Mouse (Mus musculus) urinary bladder, adult 2 months (tissue): Measurements from ENCODE around the gene Rprml. TPM values are rescaled to one million over a fixed set of nuclear protein-coding genes. Genes with fewer than 3 reads are reported as not detected.

Experiments used
- DNase-seq: peaks from one replicate; pipeline ENCODE4 v3.0.0; 2022; ENCODE audit warnings: low spot score
- polyA plus RNA-seq: library from polyadenylated mRNA; depleted of rRNA; stranded (reverse); fragments of >200 nt; gene quantifications from 2 replicates; pipeline ENCODE4 v1.2.3, GENCODE M21; 2012; rRNA removed

Gene Rprml
- polyA plus RNA-seq, result 0.15 TPM in 1 of 2 replicates, not detected in the other

GRCm38 (mm10) chr11:103649301-103649982 is at the start of gene Rprml:
TSS of gene Rprml (plus strand) at chr11:103649570.
- DNase-seq, result no peak

GRCm38 (mm10) chr11:103606611-103607010 is 42.8 kb upstream of the Rprml start:
- no peak for DNase-seq

GRCm38 (mm10) chr11:103610772-103611171 is 38.6 kb upstream of the Rprml start:
- no peak for DNase-seq

GRCm38 (mm10) chr11:103621040-103621439 is 28.3 kb upstream of the Rprml start, which contains the start of gene Gm884:
TSS of gene Gm884 (minus strand) at chr11:103621140.
- no peak for DNase-seq

- DNase-seq, result no peak
These were observed 21.9 kb upstream of the Rprml start for GRCm38 (mm10) chr11:103627453-103627852.

GRCm38 (mm10) chr11:103634806-103635205 is 14.6 kb upstream of the Rprml start:
- no peak for DNase-seq

DNA sequence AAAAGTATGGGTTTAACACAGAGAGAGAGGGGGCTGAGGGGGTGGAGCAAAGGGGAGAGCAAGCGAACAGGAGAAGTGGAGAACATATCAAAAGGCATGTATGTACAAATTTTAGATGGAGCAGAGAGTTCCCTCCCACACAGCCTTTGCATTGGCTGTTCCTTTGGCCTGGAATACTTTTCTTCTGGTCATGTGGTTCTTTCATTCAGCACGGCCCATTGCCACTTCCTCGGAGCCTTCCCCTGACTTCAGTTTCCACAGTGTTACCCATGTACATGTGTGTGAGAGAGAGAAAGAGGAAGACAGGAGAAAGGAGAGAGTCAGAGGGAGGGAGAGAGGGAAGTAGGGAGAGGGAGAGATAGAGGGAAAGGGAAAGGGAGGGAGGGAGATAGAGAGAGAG is 13.9 kb upstream of the Rprml start:
- DNase-seq, result no peak

- DNase-seq, result no peak
These were observed 13.1 kb upstream of the Rprml start for GRCm38 (mm10) chr11:103636261-103636660.

DNA sequence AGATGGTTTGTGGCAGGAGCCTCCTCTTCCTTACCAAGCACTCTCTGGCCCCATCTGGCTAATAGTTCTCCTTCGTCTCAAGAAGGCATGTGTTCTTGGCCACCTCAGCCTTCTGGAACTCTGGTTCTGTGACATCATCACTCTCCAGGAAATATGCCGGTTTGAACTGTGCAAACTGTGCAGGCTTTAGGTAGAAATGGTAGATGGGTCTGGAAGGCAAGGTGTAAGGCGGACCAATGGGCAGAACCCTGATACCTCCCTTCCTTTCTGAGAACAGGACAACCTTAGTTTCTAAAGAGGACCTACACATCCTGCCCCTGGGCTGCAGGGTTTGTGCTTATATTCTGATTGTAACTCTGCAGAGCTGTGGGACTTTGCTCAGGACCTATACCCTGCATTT is 10.6 kb upstream of the Rprml start, which contains the start of gene Lyzl6:
Gene Lyzl6, minus strand, starts transcription at position 101 of the 400 bp plus-strand sequence.
- DNase-seq, result no peak

DNA sequence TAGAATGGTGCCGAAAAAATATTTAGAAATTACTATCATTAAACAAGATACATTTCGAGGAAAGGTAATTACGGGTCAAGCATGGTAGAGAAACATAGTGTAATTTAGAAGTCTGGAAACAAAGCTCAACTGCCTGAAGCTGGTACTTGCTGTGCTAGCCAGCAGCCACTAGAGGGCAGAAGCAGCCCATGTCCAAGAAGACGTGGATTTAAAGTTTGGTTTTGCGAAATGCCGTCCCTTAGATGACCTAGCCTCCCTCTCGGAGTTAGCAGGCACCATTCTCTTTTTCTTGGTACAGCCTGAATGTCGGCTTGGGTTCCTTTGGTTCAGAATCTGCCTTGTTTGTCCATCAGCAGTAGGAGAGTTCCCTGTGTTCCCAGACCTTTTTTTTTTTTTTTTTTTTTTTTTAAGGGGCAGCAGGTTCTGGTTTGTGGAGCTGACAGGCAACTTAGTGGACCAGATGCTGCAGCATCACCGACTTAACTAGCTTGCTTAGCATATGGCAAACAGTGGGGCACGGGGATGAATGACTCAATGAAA is 9.9 kb upstream of the Rprml start:
- DNase-seq, result no peak

GRCm38 (mm10) chr11:103643211-103643610 is 6.2 kb upstream of the Rprml start:
- no peak for DNase-seq

DNA sequence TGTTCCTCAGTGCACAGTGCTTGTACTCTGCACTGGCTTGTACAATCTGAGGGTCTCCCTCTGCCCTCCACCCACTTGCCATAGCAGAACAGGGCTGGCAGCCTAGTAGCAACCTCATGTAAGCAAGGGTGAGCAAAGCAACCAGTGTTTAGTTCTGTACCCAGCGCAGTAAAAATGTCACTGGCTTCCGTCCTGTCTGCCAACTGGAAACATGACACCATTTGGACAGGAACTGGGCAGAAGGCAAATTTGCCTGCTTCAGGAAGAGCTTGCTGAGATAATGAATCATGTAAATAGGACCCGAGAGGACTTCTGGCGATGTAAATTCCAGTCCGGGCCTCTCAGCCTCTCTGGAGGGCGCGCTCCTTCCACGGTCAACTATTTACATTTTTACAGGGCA is 3.6 kb upstream of the Rprml start:
- DNase-seq, result no peak

DNA sequence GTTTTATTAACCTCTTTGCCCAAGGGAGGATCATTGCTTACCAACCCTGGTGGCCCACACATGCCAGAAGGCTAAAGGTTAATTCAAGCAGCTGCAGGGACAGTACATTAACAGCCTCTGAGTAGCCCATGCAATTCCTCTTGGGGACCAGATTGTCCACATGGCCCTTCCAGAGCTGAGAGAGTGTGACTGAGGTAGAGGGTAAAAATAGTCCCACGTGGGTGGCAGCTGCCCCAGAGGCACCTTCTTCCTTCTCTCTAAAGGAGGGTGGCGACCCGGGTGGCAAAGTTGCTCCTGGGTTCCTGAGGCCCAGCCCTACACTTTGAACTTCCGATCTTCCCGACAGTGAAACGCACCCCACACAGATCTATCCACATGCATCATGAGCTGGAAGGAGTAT is 3.1 kb upstream of the Rprml start:
- DNase-seq, result no peak

GRCm38 (mm10) chr11:103647921-103648620 is 1.3 kb upstream of the Rprml start:
- DNase-seq, result no peak

DNA sequence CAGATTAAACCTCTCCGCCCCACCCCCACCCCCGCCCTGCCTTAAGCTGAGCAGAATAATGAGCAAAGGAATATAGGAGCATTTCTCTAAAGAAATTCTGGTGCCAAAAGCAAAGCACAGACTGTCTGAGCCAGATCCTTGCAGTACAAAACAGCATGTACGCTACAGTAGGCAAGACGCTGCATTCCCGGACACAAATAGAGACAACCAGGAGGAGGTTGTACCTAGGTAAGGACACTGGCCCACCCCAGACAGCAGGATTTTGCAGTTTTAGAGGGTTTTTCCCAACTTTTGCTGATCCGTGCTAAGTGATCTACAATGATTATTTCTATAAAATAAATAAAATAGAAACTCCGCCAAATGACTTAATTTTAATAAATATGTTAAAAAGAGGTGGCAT is 714 bp upstream of the Rprml start:
- DNase-seq, result no peak

DNA sequence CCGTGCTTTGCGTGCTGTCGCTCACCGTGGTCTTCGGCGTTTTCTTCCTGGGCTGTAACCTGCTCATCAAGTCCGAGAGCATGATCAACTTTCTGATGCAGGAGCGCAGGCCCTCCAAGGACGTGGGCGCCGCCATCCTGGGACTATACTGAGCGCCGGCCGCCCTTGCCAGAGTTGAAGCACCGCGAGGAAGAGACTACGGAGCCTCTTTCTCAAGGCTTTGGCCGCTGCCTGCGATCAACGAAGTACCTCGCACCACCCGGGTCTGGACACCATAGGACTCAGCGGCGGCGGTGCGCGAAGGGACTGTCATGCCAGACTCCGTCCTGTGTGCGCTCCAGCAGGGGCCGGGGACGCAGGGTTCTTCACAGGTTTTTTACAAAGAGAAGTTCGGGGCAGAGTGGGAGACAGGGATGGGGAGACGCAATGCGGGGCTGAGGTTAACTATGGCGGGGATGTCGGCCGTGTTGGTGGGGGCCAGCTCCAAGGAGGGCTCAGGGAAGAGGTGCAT is 668 bp downstream of the Rprml start:
- DNase-seq, result no peak

DNA sequence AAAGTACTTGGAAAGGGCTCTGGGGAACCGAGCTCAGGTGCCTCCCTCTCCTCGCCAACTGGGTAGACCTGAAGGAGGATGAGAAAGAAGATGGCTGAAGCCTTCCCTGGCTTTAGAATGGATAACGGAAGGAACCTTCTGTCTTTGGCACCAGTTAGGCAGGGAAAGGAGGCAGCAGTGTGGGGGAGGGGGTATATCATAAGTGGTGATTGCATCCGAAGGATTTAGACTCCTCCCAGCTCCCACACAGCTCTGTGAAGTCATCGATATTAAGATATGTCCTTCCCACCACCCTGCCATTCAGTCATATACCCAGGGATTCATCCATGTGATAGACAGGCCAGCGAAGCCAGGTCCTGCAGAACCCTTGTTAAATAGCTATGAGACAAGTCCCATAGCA is 2.1 kb downstream of the Rprml start:
- DNase-seq, result no peak

GRCm38 (mm10) chr11:103653359-103653965 is 4.1 kb downstream of the Rprml start:
- DNase-seq, result no peak

GRCm38 (mm10) chr11:103656520-103656919 is 7.2 kb downstream of the Rprml start:
- no peak for DNase-seq

GRCm38 (mm10) chr11:103658189-103658588 is 8.8 kb downstream of the Rprml start:
- DNase-seq, result no peak

DNA sequence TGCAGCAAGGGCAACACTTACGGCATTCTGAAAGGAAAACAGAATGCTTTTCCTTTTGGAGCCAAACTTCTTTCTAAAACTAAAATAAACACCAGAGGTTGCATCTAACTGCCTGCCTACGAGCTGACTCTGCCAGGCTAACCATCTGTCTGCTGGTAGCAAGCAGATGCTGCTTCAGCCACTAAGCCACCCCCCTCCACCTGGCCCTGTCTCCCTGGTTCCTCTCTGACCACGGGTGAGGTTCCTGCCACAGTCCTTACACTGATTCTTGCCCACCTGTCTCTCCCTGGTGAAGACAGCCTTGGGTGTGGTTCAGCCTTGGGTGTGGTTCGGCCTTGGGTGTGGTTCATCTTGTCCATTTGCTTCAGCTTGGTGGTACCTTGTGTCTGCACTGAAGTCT is 12.5 kb downstream of the Rprml start:
- DNase-seq, result no peak

GRCm38 (mm10) chr11:103662546-103662945 is 13.2 kb downstream of the Rprml start:
- DNase-seq, result no peak
